Mouse (Mus musculus): ENCODE measurements at regions not wholly inside any gene's neighbourhood (a gene's known extent, or its start where the extent isn't known, plus 50 kb on each side); places are given as distances from the start of the nearest gene placed in this dataset.

GRCm38 (mm10) chr1:136704139-136704538, 79.4 kb downstream of the Zfp281 start:
- H3K4me3 ChIP-seq: no peak overlapping the region
- no peak overlapping the region for H3K4me2 ChIP-seq (ENCODE audit: low read depth)
- H3K27me3 ChIP-seq (ENCODE audit: control insufficient read depth, insufficient read depth, insufficient read length): no peaks in the 10 kb centered on the region
- no peaks in the 10 kb centered on the region for H3K36me3 ChIP-seq (ENCODE audit: control insufficient read depth, insufficient read depth)
- H3ac ChIP-seq (ENCODE audit: control insufficient read depth, insufficient read length): no peak overlapping the region
- H3K79me2 ChIP-seq (ENCODE audit: control insufficient read depth, insufficient read depth): no peaks in the 10 kb centered on the region
- TF ChIP-seq E2F4 (IDR thresholded peaks at IDR 0.05; ENCODE audit: insufficient read depth): no peak
- TF ChIP-seq POLR2A (IDR thresholded peaks at IDR 0.05; ENCODE audit: insufficient read length, low read depth): no peak
- no peak for TF ChIP-seq MYOG (IDR thresholded peaks at IDR 0.05; ENCODE audit: control insufficient read depth in 1 of 3, insufficient read depth in 1 of 3, insufficient read length in 2 of 3, low read depth in 2 of 3)
- no peak for TF ChIP-seq SRF (IDR thresholded peaks at IDR 0.05; ENCODE audit: control insufficient read depth, insufficient read length, low read depth)
- no peak for TF ChIP-seq MAX (IDR thresholded peaks at IDR 0.05; ENCODE audit: low read depth)
- TF ChIP-seq TCF3 (IDR thresholded peaks at IDR 0.05; ENCODE audit: insufficient read length, low read depth): no peak
- no peak for TF ChIP-seq TCF12 (IDR thresholded peaks at IDR 0.05; ENCODE audit: insufficient read depth, poor library complexity, severe bottlenecking)
- no peak for TF ChIP-seq MYOD1 (IDR thresholded peaks at IDR 0.05; ENCODE audit: control insufficient read depth in 1 of 3, insufficient read length in 2 of 3, low read depth in 2 of 3)
- TF ChIP-seq REST (IDR thresholded peaks at IDR 0.05; ENCODE audit: insufficient read depth, insufficient read length): no peak
- TF ChIP-seq USF1 (IDR thresholded peaks at IDR 0.05; ENCODE audit: low read depth): no peak
- no peak for TF ChIP-seq CEBPB (IDR thresholded peaks at IDR 0.05; ENCODE audit: insufficient read depth, poor library complexity, severe bottlenecking)
- no peak for TF ChIP-seq POLR2AphosphoS2 (IDR thresholded peaks at IDR 0.05; ENCODE audit: insufficient read length, low read depth)

GRCm38 (mm10) chr1:136706509-136706908, 81.8 kb downstream of the Zfp281 start:
- H3K4me3 ChIP-seq: no peak overlapping the region
- no peak overlapping the region for H3K4me2 ChIP-seq (ENCODE audit: low read depth)
- no peaks in the 10 kb centered on the region for H3K36me3 ChIP-seq (ENCODE audit: control insufficient read depth, insufficient read depth)
- H3K27me3 ChIP-seq (ENCODE audit: control insufficient read depth, insufficient read depth, insufficient read length): no peaks in the 10 kb centered on the region
- no peaks in the 10 kb centered on the region for H3K79me2 ChIP-seq (ENCODE audit: control insufficient read depth, insufficient read depth)
- TF ChIP-seq E2F4 (IDR thresholded peaks at IDR 0.05; ENCODE audit: insufficient read depth) (no peak), TCF12 (IDR thresholded peaks at IDR 0.05; ENCODE audit: insufficient read depth, poor library complexity, severe bottlenecking) (no peak), CEBPB (IDR thresholded peaks at IDR 0.05; ENCODE audit: insufficient read depth, poor library complexity, severe bottlenecking) (no peak), MYOG (IDR thresholded peaks at IDR 0.05; ENCODE audit: control insufficient read depth in 1 of 3, insufficient read depth in 1 of 3, insufficient read length in 2 of 3, low read depth in 2 of 3) (no peak), SRF (IDR thresholded peaks at IDR 0.05; ENCODE audit: control insufficient read depth, insufficient read length, low read depth) (no peak), POLR2AphosphoS2 (IDR thresholded peaks at IDR 0.05; ENCODE audit: insufficient read length, low read depth) (no peak), MAX (IDR thresholded peaks at IDR 0.05; ENCODE audit: low read depth) (no peak), REST (IDR thresholded peaks at IDR 0.05; ENCODE audit: insufficient read depth, insufficient read length) (no peak), TCF3 (IDR thresholded peaks at IDR 0.05; ENCODE audit: insufficient read length, low read depth) (no peak), USF1 (IDR thresholded peaks at IDR 0.05; ENCODE audit: low read depth) (no peak), MYOD1 (IDR thresholded peaks at IDR 0.05; ENCODE audit: control insufficient read depth in 1 of 3, insufficient read length in 2 of 3, low read depth in 2 of 3) (no peak), POLR2A (IDR thresholded peaks at IDR 0.05; ENCODE audit: insufficient read length, low read depth) (no peak)
- H3ac ChIP-seq (ENCODE audit: control insufficient read depth, insufficient read length): no peak overlapping the region

- Histone ChIP-seq H3K79me2 (ENCODE audit: control insufficient read depth, insufficient read depth) (no peaks in the 10 kb centered on the region), H3K27me3 (ENCODE audit: control insufficient read depth, insufficient read depth, insufficient read length) (no peaks in the 10 kb centered on the region), H3K36me3 (ENCODE audit: control insufficient read depth, insufficient read depth) (no peaks in the 10 kb centered on the region), H3ac (ENCODE audit: control insufficient read depth, insufficient read length) (no peak overlapping the region), H3K4me2 (ENCODE audit: low read depth) (no peak overlapping the region), H3K4me3 (no peak overlapping the region)
- TF ChIP-seq E2F4 (IDR thresholded peaks at IDR 0.05; ENCODE audit: insufficient read depth) (no peak), TCF12 (IDR thresholded peaks at IDR 0.05; ENCODE audit: insufficient read depth, poor library complexity, severe bottlenecking) (no peak), POLR2A (IDR thresholded peaks at IDR 0.05; ENCODE audit: insufficient read length, low read depth) (no peak), MAX (IDR thresholded peaks at IDR 0.05; ENCODE audit: low read depth) (no peak), CEBPB (IDR thresholded peaks at IDR 0.05; ENCODE audit: insufficient read depth, poor library complexity, severe bottlenecking) (no peak), MYOG (IDR thresholded peaks at IDR 0.05; ENCODE audit: control insufficient read depth in 1 of 3, insufficient read depth in 1 of 3, insufficient read length in 2 of 3, low read depth in 2 of 3) (no peak), TCF3 (IDR thresholded peaks at IDR 0.05; ENCODE audit: insufficient read length, low read depth) (no peak)
Measured at GRCm38 (mm10) chr1:136707394-136707793, 82.7 kb downstream of the Zfp281 start.

GRCm38 (mm10) chr1:136707866-136708265, 83.2 kb downstream of the Zfp281 start:
- Histone ChIP-seq H3K79me2 (ENCODE audit: control insufficient read depth, insufficient read depth) (no peaks in the 10 kb centered on the region), H3K4me3 (no peak overlapping the region), H3K4me2 (ENCODE audit: low read depth) (no peak overlapping the region), H3ac (ENCODE audit: control insufficient read depth, insufficient read length) (no peak overlapping the region), H3K27me3 (ENCODE audit: control insufficient read depth, insufficient read depth, insufficient read length) (no peaks in the 10 kb centered on the region), H3K36me3 (ENCODE audit: control insufficient read depth, insufficient read depth) (no peaks in the 10 kb centered on the region)
- TF ChIP-seq SRF (IDR thresholded peaks at IDR 0.05; ENCODE audit: control insufficient read depth, insufficient read length, low read depth) (no peak), TCF3 (IDR thresholded peaks at IDR 0.05; ENCODE audit: insufficient read length, low read depth) (no peak), REST (IDR thresholded peaks at IDR 0.05; ENCODE audit: insufficient read depth, insufficient read length) (no peak), POLR2AphosphoS2 (IDR thresholded peaks at IDR 0.05; ENCODE audit: insufficient read length, low read depth) (no peak), CEBPB (IDR thresholded peaks at IDR 0.05; ENCODE audit: insufficient read depth, poor library complexity, severe bottlenecking) (no peak), POLR2A (IDR thresholded peaks at IDR 0.05; ENCODE audit: insufficient read length, low read depth) (no peak), MYOG (IDR thresholded peaks at IDR 0.05; ENCODE audit: control insufficient read depth in 1 of 3, insufficient read depth in 1 of 3, insufficient read length in 2 of 3, low read depth in 2 of 3) (no peak)

- Histone ChIP-seq H3K79me2 (ENCODE audit: control insufficient read depth, insufficient read depth) (no peaks in the 10 kb centered on the region), H3K27me3 (ENCODE audit: control insufficient read depth, insufficient read depth, insufficient read length) (no peaks in the 10 kb centered on the region), H3K4me3 (no peak overlapping the region), H3ac (ENCODE audit: control insufficient read depth, insufficient read length) (no peak overlapping the region), H3K4me2 (ENCODE audit: low read depth) (no peak overlapping the region), H3K36me3 (ENCODE audit: control insufficient read depth, insufficient read depth) (no peaks in the 10 kb centered on the region)
- TF ChIP-seq CEBPB (IDR thresholded peaks at IDR 0.05; ENCODE audit: insufficient read depth, poor library complexity, severe bottlenecking) (no peak), POLR2A (IDR thresholded peaks at IDR 0.05; ENCODE audit: insufficient read length, low read depth) (no peak), MYOG (IDR thresholded peaks at IDR 0.05; ENCODE audit: control insufficient read depth in 1 of 3, insufficient read depth in 1 of 3, insufficient read length in 2 of 3, low read depth in 2 of 3) (no peak)
Measured at GRCm38 (mm10) chr1:136710196-136710595, 85.5 kb downstream of the Zfp281 start.

Data from myocyte (in vitro differentiated cells).